34 mouse cellular contexts compared by ENCODE assay signal in the genomic region with DNA sequence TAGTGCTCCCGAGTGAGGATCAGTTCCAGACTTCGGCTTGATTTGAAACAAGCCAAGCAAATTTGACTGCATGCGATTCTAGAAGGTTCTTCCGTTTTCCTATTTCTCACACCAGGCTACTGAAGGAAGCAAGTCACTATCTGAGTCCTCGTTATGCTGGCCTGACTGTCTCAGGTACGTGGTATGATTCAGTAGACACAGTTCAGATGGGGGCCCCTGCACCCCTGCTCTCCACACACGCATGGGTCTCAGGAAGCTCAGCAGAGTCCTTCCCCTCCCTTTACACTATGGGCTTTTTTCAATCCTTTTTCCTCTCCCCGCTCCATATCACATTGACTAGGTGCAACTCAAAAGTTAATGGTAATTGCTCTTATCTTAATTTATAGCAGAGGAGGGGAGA.
DNase-seq lines count a peak whose midpoint lies in the region; ATAC-seq lines count a peak whose summit lies in the region.
"Had no signal": no experiment of that assay in that cellular context is flagged by ENCODE, and none has a peak within 500 bp of the region (broad histone marks: within the 10 kb centered on the region; RNA-seq: fewer than 3 reads in every experiment).

No protein-coding gene starts in this region.

- H3K4me1 ChIP-seq in forebrain, embryonic 10.5 days: peaks cover 19% of the 10 kb centered on the region
- peaks cover 11% of the 10 kb centered on the region for H3K4me1 ChIP-seq in forebrain, embryonic 12.5 days
- H3K4me1 ChIP-seq in hindbrain, embryonic 15.5 days (replicated peaks): peaks cover 11% of the 10 kb centered on the region; the same call in 1 of the 2 replicates
- peaks cover 26% of the 10 kb centered on the region for H3K4me1 ChIP-seq in hindbrain, embryonic 13.5 days (replicated peaks)
- peaks cover 29% of the 10 kb centered on the region for H3K4me1 ChIP-seq in neural tube, embryonic 13.5 days (replicated peaks)
- H3K4me1 ChIP-seq: liver, embryonic 13.5 days; megakaryocyte, embryonic 14.5 days had no signal

- H3K9ac ChIP-seq in forebrain, embryonic 12.5 days: no peak overlapping the region
- no peak overlapping the region for H3K9ac ChIP-seq in hindbrain, embryonic 15.5 days
- no peak overlapping the region for H3K9ac ChIP-seq in hindbrain, embryonic 13.5 days
- H3K9ac ChIP-seq in neural tube, embryonic 13.5 days: no peak overlapping the region
- H3K9ac ChIP-seq: heart, embryonic 13.5 days; limb, embryonic 15.5 days; liver, embryonic 13.5 days had no signal

- H3K36me3 ChIP-seq in forebrain, embryonic 10.5 days (replicated peaks): 0 out of 2 replicates have a peak, but pooled peaks cover 2% of the 10 kb centered on the region
- no peaks in the 10 kb centered on the region for H3K36me3 ChIP-seq in forebrain, embryonic 12.5 days (replicated peaks)
- H3K36me3 ChIP-seq in hindbrain, embryonic 15.5 days: no peaks in the 10 kb centered on the region
- no peaks in the 10 kb centered on the region; the same call in 1 of the 2 replicates for H3K36me3 ChIP-seq in hindbrain, embryonic 13.5 days
- no peaks in the 10 kb centered on the region for H3K36me3 ChIP-seq in neural tube, embryonic 13.5 days
- H3K36me3 ChIP-seq: G1E; heart, embryonic 13.5 days; limb, embryonic 10.5 days; limb, embryonic 15.5 days; liver, embryonic 13.5 days had no signal

- DNase-seq in forebrain, embryonic 10.5 days (ENCODE audit: extremely low spot score, low spot score): no peak
- DNase-seq in neural tube, embryonic 10.5 days (ENCODE audit: extremely low spot score, low spot score): no peak
- no peak for DNase-seq in right cerebral cortex, postnatal 10 days (ENCODE audit: low spot score in 2 of 2)
- DNase-seq: adrenal gland, postnatal 10 days; cerebellum, adult 8-10 months; cerebellum, postnatal 25 days; gastrocnemius, adult 2 months; gastrocnemius, postnatal 36 days; heart, adult 2 months; heart, postnatal 10 days; kidney, adult 2 months; kidney, postnatal 4 days; layer of hippocampus, adult 9-11 months; liver, embryonic 13.5 days; lung, adult 18-20 months; lung, postnatal 4 days; right cerebral cortex, adult 18-20 months; right cerebral cortex, postnatal 4 days; thymus, adult 2 months; thymus, postnatal 36 days had no signal

- no peak for ATAC-seq in forebrain, embryonic 12.5 days (ENCODE audit: low FRiP score)
- no peak; the same call in 1 of the 2 replicates for ATAC-seq in hindbrain, embryonic 15.5 days (ENCODE audit: low FRiP score, low read depth)
- ATAC-seq in hindbrain, embryonic 13.5 days (ENCODE audit: low FRiP score): no peak
- no peak for ATAC-seq in neural tube, embryonic 13.5 days (ENCODE audit: low read depth)
- ATAC-seq: lung, postnatal 0 days; Patski had no signal

- 86% methylated on average over 8 of the region's 8 CpGs for whole genome bisulfite sequencing in forebrain, embryonic 10.5 days
- 77% methylated on average over 8 of the region's 8 CpGs for WGBS in forebrain, embryonic 12.5 days
- 71% methylated on average over 8 of the region's 8 CpGs for WGBS in hindbrain, embryonic 15.5 days
- WGBS in hindbrain, embryonic 13.5 days: 79% methylated on average over 8 of the region's 8 CpGs
- 76% methylated on average over 8 of the region's 8 CpGs for WGBS in neural tube, embryonic 13.5 days

- H3K27me3 ChIP-seq in forebrain, embryonic 10.5 days (ENCODE audit: poor library complexity, severe bottlenecking): no peaks in the 10 kb centered on the region
- H3K27me3 ChIP-seq in forebrain, embryonic 12.5 days: no peaks in the 10 kb centered on the region
- no peaks in the 10 kb centered on the region for H3K27me3 ChIP-seq in hindbrain, embryonic 15.5 days
- no peaks in the 10 kb centered on the region for H3K27me3 ChIP-seq in hindbrain, embryonic 13.5 days
- no peaks in the 10 kb centered on the region for H3K27me3 ChIP-seq in neural tube, embryonic 13.5 days
- H3K27me3 ChIP-seq: heart, embryonic 13.5 days; limb, embryonic 15.5 days; liver, embryonic 13.5 days; Patski had no signal

- H3K27ac ChIP-seq in forebrain, embryonic 10.5 days: 0 out of 2 replicates have a peak overlapping the region, but pooled peaks have one; percentile 15
- H3K27ac ChIP-seq in forebrain, embryonic 12.5 days: no peak overlapping the region
- 0 out of 2 replicates have a peak overlapping the region, but pooled peaks have one; percentile 30 for H3K27ac ChIP-seq in hindbrain, embryonic 15.5 days (replicated peaks)
- no peak overlapping the region for H3K27ac ChIP-seq in hindbrain, embryonic 13.5 days
- H3K27ac ChIP-seq in neural tube, embryonic 13.5 days (replicated peaks): peak overlapping the region; percentile 18; the same call in 1 of the 2 replicates
- H3K27ac ChIP-seq: gastrocnemius, adult 2 months; heart, adult 2 months; heart, embryonic 13.5 days; kidney, postnatal 0 days; limb, embryonic 10.5 days; liver, embryonic 13.5 days; stomach, postnatal 0 days had no signal

- no peak overlapping the region for H3K4me3 ChIP-seq in forebrain, embryonic 10.5 days
- H3K4me3 ChIP-seq in forebrain, embryonic 12.5 days (replicated peaks): no peak overlapping the region
- no peak overlapping the region for H3K4me3 ChIP-seq in hindbrain, embryonic 15.5 days
- H3K4me3 ChIP-seq in hindbrain, embryonic 13.5 days: no peak overlapping the region
- H3K4me3 ChIP-seq in neural tube, embryonic 13.5 days: no peak overlapping the region
- H3K4me3 ChIP-seq: erythroblast, embryonic 14.5 days; gastrocnemius, adult 2 months; heart, adult 2 months; heart, embryonic 13.5 days; limb, embryonic 10.5 days; limb, embryonic 15.5 days; liver, embryonic 13.5 days; megakaryocyte, embryonic 14.5 days had no signal

- no peak overlapping the region for H3K4me2 ChIP-seq in forebrain, embryonic 12.5 days
- no peak overlapping the region for H3K4me2 ChIP-seq in hindbrain, embryonic 15.5 days
- H3K4me2 ChIP-seq in hindbrain, embryonic 13.5 days: no peak overlapping the region
- no peak overlapping the region for H3K4me2 ChIP-seq in neural tube, embryonic 13.5 days
- H3K4me2 ChIP-seq: heart, embryonic 13.5 days; limb, embryonic 15.5 days; liver, embryonic 13.5 days had no signal

- H3K9me3 ChIP-seq in forebrain, embryonic 10.5 days: no peaks in the 10 kb centered on the region
- H3K9me3 ChIP-seq in forebrain, embryonic 12.5 days: no peaks in the 10 kb centered on the region
- H3K9me3 ChIP-seq in hindbrain, embryonic 15.5 days: no peaks in the 10 kb centered on the region
- H3K9me3 ChIP-seq in hindbrain, embryonic 13.5 days: no peaks in the 10 kb centered on the region
- H3K9me3 ChIP-seq in neural tube, embryonic 13.5 days: no peaks in the 10 kb centered on the region
- H3K9me3 ChIP-seq: G1E; heart, embryonic 13.5 days; limb, embryonic 10.5 days; limb, embryonic 15.5 days; liver, embryonic 13.5 days; megakaryocyte, embryonic 14.5 days had no signal

Comparison
In these comparisons a context has a peak if more than half of its experiments do, and no peak if none do; other contexts are left out.
1. H3K27ac ChIP-seq: peak in forebrain, embryonic 10.5 days (single experiment), hindbrain, embryonic 15.5 days (single experiment) and neural tube, embryonic 13.5 days (single experiment); none in forebrain, embryonic 12.5 days (single experiment) and hindbrain, embryonic 13.5 days (single experiment).